Mouse (Mus musculus) forebrain, embryonic 12.5 days (tissue): ENCODE results near the gene Pcnp. TPM values are rescaled to one million over a fixed set of nuclear protein-coding genes. Genes with fewer than 3 reads are reported as not detected.

ENCODE experiments used
- microRNA-seq: library from miRNA; unstranded; fragments of <30 nt; microRNA quantifications from one replicate; pipeline ENCODE4, GENCODE M21; 2017
- polyA plus RNA-seq: library from polyadenylated mRNA; unstranded; fragments of >200 nt; fragmentation: Nextera tagmentation; extraction: Ambion mirVana; gene quantifications from 2 replicates; pipeline ENCODE4 v1.2.1, GENCODE M21; 2016

Gene Pcnp
- polyA plus RNA-seq, 1 experiment from 2014 or later: 316 TPM

Small RNAs within 50 kb of the gene (microRNA-seq; reads per million reads assigned to microRNA genes)
- not detected for gene Gm24047

Other genes starting within 250 kb of the Pcnp start
- 1.5 and 1.8 TPM in 2 replicates for gene Nfkbiz, start 190.8 kb downstream of the Pcnp start, polyA plus RNA-seq
- 0.87 and 0.93 TPM in 2 replicates for gene Nxpe3, start 134.5 kb downstream of the Pcnp start, polyA plus RNA-seq
- gene Cep97, start 94.9 kb downstream of the Pcnp start, polyA plus RNA-seq: 19.9 and 22.9 TPM in 2 replicates
- 711 and 747 TPM in 2 replicates for gene Rpl24, start 63.5 kb downstream of the Pcnp start, polyA plus RNA-seq
- gene Zbtb11, start 55.9 kb downstream of the Pcnp start, polyA plus RNA-seq: 19.6 and 20.4 TPM in 2 replicates
- 29.5 and 31.0 TPM in 2 replicates for gene Trmt10c, start 8.1 kb upstream of the Pcnp start, polyA plus RNA-seq
- gene Senp7, start 18.6 kb upstream of the Pcnp start, polyA plus RNA-seq: 43.8 and 49.2 TPM in 2 replicates
- 0.22 TPM in 2 replicates for gene Impg2, start 174.6 kb upstream of the Pcnp start, polyA plus RNA-seq